Mouse (Mus musculus) ZHBTc4 (cell line): Measurements from ENCODE around the gene Aco2.
A peak's percentile ranks its signal among the peaks of the same experiment; 100 is the strongest.

Source experiments
- DNase-seq: peaks from one replicate; pipeline ENCODE4 v3.0.0-alpha.2; 2011; ENCODE audit warnings: low read depth, low spot score

Gene Aco2

DNA sequence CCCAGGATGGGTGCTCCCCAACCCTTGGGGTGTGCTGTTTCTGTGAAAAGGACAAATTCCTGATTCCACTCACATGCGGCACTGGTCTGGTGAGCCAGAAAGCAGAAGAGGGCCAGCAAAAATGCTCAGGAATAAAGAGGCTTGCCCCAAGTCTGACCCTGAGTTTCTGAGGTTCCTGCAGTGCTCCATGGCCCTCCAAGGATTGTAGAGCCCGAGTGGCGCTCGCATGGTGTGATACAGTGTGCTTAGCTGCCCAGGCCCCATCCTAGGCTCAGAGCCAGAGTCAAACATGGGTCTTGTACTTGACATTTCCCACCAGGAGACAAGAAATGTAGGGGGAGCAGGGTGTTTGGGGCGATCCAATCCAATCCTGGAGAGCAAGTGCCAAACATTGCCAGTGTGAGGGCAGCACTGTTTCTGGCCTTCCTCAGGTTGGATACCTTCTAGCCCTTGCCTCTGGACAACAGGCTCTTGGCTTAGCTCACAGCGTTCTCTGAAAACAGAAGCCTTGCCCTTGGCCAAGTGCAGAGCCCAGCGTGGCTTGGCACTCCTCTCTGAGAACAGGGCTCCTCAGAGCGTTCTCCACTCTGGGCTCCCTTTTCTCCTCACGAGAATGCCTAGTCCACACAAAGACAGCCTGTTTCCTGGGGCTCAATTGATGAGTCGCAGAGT is 48.6 kb downstream of the Aco2 start:
- no peak for DNase-seq

DNA sequence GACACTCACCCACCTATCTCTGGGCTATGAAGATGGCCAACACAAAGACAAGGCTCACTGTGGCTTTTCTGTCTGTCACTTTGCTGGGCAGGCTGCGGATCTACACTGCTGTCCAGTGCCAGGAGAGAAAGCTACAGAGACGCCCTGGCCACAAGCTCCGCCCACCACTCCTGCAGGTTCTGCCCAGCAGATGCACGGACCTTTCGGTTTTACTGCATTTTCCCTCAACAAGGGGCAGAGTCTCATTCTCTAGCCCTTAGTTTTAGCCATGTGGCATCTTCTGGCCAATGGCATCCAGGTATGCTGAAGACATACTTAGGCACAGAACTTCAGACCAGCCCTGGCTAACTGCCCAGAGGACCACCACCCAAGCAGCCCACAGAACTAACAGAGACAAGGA is 49.1 kb downstream of the Aco2 start:
- DNase-seq, result no peak

GRCm38 (mm10) chr15:81924933-81925332 is 52.8 kb downstream of the Aco2 start:
- DNase-seq, result no peak

DNA sequence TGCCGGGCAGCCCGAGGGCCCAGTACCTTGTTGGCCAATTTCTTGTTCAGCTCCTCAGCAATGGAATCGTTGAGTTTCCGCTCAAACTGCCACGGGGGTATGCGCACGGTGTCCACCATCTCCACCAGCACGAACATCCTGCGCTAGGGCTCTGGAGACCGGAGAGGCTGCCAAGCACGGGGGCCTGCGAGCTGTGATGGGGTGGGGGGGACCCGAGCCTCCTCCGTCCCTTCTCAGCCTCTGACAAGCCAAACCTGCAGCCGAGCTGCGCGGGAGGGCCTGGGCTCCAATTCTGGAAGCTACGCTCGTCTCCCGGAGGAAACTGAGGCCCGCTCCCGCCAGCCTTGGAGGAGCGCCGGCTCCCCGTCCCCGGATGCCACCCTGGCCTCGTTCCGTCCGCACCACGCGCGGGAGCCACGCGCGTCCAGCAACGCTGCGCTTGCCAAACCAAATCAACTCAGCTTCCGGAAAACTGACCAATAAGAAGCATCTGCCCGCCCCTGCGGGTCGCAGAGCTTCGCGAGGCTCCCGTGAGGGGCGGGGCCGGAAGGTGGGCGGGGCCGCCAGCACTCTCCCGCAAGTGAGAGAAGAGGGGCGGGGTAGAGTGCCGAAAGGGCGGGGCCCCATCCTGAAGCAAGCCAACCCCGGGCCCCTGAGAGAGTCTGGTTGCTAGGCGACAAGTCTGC is 53.8 kb downstream of the Aco2 start, which contains the start of gene Polr3h:
Gene Polr3h (minus strand): TSS at position 481 of the 686 bp plus-strand sequence.
- peak; percentile 98 for DNase-seq

- no peak for DNase-seq
Observed at GRCm38 (mm10) chr15:81926446-81926822, 54.3 kb downstream of the Aco2 start.

GRCm38 (mm10) chr15:81927741-81928140 is 55.6 kb downstream of the Aco2 start:
- no peak for DNase-seq

- no peak for DNase-seq
Observed at GRCm38 (mm10) chr15:81928277-81928676, 56.2 kb downstream of the Aco2 start.

GRCm38 (mm10) chr15:81932951-81933470 is 60.9 kb downstream of the Aco2 start:
- no peak for DNase-seq

DNA sequence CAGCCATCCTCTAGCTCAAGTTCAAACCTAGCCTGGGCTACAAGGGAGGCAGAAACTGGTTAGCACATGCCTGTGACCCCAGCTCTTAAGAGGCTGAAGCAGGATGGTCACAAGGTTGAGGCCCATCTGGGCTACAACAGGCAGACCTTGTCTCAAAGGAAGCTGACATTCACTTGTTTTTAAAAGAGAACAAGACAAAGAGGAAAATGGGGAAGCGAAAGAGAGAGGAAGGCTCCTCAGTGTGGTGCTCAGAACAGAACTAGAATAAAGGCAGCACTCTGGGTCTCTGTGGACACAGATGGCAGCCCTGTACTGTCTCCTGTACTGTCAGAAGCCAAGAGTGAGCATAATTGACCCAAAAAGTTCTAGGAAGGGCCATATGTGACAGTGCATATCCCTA is 61.9 kb downstream of the Aco2 start:
- DNase-seq, result no peak

DNA sequence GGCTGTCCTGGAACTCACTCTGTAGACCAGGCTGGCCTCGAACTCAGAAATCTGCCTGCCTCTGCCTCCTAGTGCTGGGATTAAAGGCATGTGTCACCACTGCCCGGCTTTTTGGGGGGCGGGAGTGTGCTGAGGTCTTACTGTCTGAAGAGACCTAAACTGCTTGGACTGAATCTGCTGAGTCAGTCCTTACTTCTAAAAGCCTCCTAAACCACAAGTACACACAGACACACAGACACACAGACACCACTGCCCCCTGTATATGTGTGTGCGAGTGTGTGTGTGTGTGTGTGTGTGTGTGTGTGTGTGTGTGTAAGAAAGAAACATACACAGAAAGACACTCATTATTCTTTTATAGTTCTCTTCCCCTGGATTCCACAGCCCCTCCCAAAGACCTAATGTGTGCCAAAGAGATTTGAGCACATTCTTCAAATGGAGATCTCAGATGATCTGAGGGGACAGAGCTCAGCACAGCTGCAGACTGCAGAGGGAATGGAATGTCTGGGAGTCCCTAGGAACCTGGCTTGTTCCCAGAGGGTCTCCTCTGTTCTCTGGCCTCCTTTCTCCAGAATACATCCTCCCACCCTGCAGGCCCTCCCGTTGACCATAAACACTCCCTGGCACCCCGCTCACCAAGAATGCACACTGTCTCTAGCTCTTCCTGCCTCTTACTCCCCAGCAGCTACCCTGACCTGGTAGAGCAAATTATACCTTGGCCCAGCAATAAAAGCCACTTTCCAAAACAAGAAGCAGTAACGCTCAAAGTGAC is 63.9 kb downstream of the Aco2 start:
- DNase-seq, result no peak

DNA sequence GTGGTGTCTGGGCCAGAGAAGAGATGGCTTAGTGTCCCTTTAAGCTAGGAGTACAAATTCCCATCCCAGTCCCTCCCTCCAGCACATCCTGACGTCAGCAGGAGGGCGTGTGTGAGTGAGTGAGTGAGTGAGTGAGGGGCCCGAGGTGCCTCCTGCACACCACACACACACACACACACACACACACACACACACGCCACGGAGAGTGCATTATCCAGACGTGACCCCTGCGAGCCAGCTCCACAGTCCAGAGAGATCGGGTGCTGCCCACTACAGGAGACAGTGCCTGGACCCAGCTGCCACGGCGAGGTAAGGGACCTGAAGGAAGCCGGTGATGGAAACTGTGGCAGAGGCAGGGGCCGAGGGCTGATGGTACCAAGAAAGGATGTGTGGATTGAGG is 64.6 kb downstream of the Aco2 start, which contains the start of gene Csdc2:
Gene Csdc2 (plus strand): TSS at position 81 of the 400 bp plus-strand sequence.
- peak; percentile 54 for DNase-seq

GRCm38 (mm10) chr15:81937098-81937972 is 65.2 kb downstream of the Aco2 start:
- DNase-seq, result peak; percentile 30

GRCm38 (mm10) chr15:81938246-81938645 is 66.1 kb downstream of the Aco2 start:
- peak; percentile 68 for DNase-seq

DNA sequence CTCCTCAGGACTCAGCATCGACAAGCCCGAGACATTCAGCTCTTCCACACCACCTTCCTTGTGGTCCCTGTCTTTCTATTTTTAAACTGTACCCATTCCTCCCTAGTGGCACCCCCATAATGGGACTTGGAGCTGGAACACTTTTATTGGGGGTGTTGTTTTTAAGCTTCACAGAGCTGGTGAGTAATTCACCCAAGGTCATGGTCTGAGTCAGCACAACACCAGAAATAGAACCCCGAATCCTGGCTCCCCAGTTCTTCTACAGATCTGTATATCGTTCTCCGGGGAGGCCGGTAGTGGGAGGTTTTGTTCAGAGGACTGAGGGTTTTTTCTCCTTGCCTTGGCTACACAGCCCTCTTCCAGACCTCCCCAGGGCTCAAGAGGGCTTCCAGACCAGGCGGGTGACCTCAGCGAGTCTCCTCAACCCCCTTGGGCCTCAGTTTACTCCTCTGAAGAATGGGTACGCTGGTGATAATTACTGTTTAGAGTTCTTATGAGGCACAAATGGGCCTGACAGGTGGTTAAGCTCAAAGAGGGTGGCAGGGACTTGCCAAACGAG is 67.1 kb downstream of the Aco2 start:
- DNase-seq, result no peak

DNA sequence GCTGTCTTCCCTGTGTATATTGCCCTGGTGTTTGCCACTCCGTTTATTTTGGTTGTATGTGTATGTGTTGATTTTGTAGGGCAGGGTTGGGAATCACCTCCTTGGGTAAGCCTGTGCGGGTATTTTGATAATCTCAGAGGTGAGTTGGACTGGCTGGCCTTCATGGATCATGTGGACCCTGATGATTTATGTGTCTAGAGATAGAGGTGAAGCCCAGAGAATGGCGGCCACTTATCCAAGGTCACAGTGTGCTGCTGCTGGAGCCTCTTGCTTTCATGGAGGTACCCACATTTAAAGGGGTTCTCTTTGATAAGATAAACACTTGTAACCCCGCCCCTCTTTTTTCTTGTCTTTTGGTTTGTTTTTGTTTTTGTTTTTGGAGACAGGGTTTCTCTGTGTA is 67.7 kb downstream of the Aco2 start:
- no peak for DNase-seq

GRCm38 (mm10) chr15:81940219-81940618 is 68.1 kb downstream of the Aco2 start:
- no peak for DNase-seq

DNA sequence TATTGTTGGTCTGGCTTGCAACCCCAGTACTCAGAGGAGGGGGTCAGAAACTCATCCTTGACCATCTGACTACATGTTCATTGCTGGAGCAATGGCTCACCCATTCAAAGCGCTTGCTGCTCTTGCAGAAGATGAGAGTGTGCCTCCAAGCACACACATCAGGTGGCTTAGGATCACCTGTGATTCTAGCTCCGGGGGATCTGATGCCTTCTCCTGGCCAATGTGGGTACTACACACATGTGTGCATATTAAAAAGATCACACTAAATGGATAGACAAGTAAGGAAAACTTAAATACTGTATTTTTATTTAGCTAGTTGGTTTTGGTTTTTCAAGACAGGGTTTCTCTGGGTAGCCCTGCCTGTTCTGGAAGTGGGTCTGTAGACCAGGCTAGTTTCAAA is 68.9 kb downstream of the Aco2 start:
- peak; percentile 62 for DNase-seq

DNA sequence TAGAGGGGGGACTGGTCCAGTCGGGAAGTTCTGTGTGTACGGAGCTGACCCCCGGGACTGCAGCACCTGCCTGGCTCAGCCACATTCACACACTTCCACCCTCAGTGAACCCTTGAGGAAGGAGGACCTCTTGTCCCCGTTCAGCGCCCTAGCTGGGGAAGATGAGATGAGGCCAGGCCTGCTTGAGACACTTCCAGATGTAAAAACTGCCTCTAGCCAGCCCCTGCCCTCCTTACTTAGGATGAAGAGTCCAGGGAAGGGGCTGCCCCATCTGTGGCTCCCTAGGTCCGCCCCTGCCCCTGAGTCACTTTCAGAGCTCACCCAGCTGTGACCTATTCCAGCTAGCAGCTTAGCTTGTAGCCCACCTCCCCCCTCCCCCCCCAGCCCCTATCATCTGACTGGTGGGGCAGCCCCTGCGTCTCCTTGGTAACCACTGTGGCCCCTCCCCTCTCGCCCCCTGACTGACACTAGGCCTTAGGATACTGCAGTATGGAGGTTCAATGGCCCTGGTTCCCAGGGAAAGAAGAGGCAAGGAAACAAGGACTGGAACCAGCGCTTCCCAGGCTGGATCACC is 71.2 kb downstream of the Aco2 start:
- DNase-seq, result no peak

DNA sequence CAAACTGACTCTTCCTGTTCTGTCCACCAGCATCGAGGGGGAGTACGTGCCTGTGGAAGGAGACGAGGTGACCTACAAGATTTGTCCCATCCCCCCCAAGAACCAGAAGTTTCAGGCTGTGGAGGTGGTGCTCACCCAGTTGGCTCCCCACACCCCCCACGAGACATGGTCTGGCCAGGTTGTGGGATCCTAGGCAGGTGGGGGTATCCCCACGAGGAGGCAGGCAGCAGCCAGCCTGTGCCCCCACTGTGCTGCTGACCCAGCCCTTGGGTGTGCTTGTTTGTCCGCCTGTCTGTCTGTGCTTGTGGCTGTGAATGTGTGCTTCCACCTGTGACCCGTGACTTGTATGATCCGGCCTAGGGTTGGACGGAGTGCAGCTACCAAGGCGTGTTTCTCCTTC is 77.0 kb downstream of the Aco2 start:
- no peak for DNase-seq

DNA sequence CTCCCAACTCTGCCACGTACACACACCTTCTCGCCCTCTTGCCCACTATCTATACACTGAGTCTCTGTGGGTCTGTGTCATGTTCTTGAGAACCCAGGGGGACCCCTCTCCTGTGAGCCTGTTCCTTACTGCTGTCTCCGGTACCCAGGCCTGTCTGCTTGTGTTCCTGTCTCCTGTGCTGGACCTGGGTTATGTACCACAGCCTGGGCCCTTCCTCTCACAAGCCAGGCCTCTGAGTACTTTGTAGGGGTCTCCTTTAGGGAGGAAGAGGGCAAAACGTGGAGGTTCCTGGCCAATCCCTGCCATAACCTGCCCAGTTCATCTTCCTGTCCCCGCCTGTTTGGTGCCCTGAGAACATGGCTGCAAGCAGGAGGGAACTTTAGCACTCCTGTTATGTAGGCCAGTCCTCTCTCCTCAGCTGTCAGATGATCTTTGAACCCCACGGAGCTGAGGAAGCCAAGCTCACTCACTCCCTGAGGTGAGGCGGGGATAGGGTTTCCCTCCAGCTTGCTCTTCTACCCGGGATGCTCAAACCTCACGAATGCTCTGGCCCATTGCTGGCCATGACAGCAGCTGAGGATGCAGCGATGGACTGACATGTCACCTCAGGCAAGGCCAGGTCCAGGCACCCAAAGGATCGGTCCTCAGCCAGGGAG is 77.5 kb downstream of the Aco2 start:
- DNase-seq, result no peak
